Mouse (Mus musculus): ENCODE results near the gene Gm5155. TPM values are rescaled to one million over a fixed set of nuclear protein-coding genes. Genes with fewer than 3 reads are reported as not detected.
"Not testable (repeated sequence)": the region's sequence is repeated elsewhere in the genome, so short reads cannot be mapped to it uniquely, and the experiment has no call there.

The Gm5155 gene
- not detected for polyA plus RNA-seq (2017; shearing (Covaris generic))

- ATAC-seq: no peak
Measured at GRCm38 (mm10) chr7:17871467-17871866, at the start of gene Gm5155. Gene Gm5155 (plus strand): TSS chr7:17871767.

- no peak for ATAC-seq
Measured at GRCm38 (mm10) chr7:17870776-17871175, 791 bp upstream of the Gm5155 start.

GRCm38 (mm10) chr7:17895341-17895740 is 23.8 kb downstream of the Gm5155 start:
- ATAC-seq: not testable (repeated sequence)

- no peak for ATAC-seq
Measured at GRCm38 (mm10) chr7:17903146-17903915, 31.8 kb downstream of the Gm5155 start.

Other genes with a start within 250 kb of the Gm5155 start
- not detected for gene Ceacam5, start 158.5 kb upstream of the Gm5155 start, polyA plus RNA-seq (2017; shearing (Covaris generic))
- not detected for gene Ceacam14, start 59.1 kb upstream of the Gm5155 start, polyA plus RNA-seq (2017; shearing (Covaris generic))
- not detected for gene Ceacam11, start 100.4 kb downstream of the Gm5155 start, polyA plus RNA-seq (2017; shearing (Covaris generic))
- not detected for gene Ceacam13, start 138.1 kb downstream of the Gm5155 start, polyA plus RNA-seq (2017; shearing (Covaris generic))
- gene Ceacam12, start 194.2 kb downstream of the Gm5155 start, polyA plus RNA-seq (2017; shearing (Covaris generic)): not detected